Mouse (Mus musculus): ENCODE data around the gene Ptpro. TPM values are rescaled to one million over a fixed set of nuclear protein-coding genes. Genes with fewer than 3 reads are reported as not detected.

The Ptpro gene
- polyA plus RNA-seq (2012; rRNA removed) = 0.28 and 0.40 TPM in 2 replicates
- 0.55 and 0.68 TPM in 2 replicates for polyA plus RNA-seq (2014; fragmentation: Nextera tagmentation; extraction: Ambion mirVana)

DNA sequence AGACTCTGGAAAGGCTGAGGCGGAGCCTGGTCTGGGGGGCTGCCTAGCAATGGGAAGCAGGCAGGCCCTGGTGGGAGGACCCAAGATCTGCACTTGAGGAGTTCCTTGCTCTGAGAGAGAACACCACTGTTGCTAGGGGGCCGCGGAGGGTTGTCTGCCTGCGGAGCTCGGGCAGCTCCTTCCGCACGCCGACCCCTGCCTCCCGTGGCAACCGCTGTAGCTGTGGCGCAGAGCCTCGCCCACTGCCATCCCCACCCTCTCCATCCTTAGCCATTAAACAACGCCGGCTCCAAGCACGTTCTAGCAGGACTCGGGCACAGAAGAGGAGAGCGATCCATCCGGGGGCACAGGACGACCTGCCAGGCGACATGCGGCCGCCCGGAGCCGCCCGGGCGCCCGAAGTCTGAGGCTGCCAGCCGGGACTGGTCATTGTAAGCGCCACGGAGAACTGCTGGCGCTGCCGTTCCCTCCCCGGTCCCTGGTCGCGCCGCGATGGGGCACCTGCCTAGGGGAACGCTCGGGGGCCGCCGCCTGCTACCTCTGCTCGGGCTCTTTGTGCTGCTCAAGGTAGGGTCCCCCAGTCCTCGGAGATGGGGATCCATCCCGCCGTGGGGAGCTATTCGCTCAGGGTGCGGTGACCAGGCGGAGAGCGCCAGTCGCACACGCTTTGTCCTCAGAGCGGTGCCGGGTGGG lies at the start of gene Ptpro:
TSS of gene Ptpro (plus strand) at position 126 of the 693 bp plus-strand sequence.
- ATAC-seq (ENCODE audit: insufficient read depth) = no peak
- H3K4me1 ChIP-seq (replicated peaks; ENCODE audit: control insufficient read depth in 2 of 2, insufficient read depth in 2 of 2, low read length in 1 of 2) = no peaks in the 10 kb centered on the region
- no peak within 1 kb of the TSS for H3K27ac ChIP-seq
- TF ChIP-seq EP300 (IDR thresholded peaks at IDR 0.05; ENCODE audit: low read depth) (no peak), CTCF (IDR thresholded peaks at IDR 0.05; ENCODE audit: low read depth) (no peak)
- H3K27me3 ChIP-seq (ENCODE audit: control insufficient read depth, insufficient read depth, low read length) = peaks cover 16% of the 10 kb centered on the region
- H3K9ac ChIP-seq (replicated peaks) = no peak within 1 kb of the TSS
- no peak for DNase-seq (ENCODE audit: low read depth in 3 of 3, low spot score in 3 of 3)
- no peak within 1 kb of the TSS for H3K4me3 ChIP-seq (ENCODE audit: insufficient read depth in 1 of 2, low read depth in 2 of 2, low read length in 2 of 2)
- no peaks in the 10 kb centered on the region for H3K36me3 ChIP-seq (replicated peaks; ENCODE audit: control insufficient read depth, insufficient read depth, low read depth)
- no peaks in the 10 kb centered on the region for H3K9me3 ChIP-seq (ENCODE audit: control insufficient read depth, low read length)
- 2% methylated on average over 53 of the region's 53 CpGs for WGBS (ENCODE audit: insufficient replicate concordance)
- no peak within 1 kb of the TSS for H3K4me2 ChIP-seq (ENCODE audit: low read depth)

DNA sequence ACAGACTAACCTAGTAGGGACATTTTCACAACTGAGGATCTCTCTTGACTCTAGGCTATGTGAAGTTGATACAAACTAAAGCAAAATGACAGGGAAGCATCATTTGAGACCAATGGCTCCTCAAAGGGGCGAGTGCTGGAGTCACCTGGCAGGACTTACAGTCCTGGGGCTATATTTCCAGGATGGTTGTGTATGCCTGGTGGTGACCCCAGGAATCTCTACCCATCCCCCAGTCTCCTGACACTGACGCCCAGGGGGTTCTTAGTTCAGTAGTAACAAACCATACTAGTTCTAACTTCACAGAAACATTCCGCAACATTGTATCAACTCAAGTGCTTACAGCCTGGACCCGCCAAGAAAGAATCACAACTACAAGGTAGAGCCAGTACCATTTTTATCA lies 49.5 kb upstream of the Ptpro start:
- H3K9me3 ChIP-seq (ENCODE audit: control insufficient read depth, low read length) = no peaks in the 10 kb centered on the region
- H3K9ac ChIP-seq (replicated peaks) = no peak overlapping the region
- H3K4me1 ChIP-seq (replicated peaks; ENCODE audit: control insufficient read depth in 2 of 2, insufficient read depth in 2 of 2, low read length in 1 of 2) = no peaks in the 10 kb centered on the region
- TF ChIP-seq EP300 (IDR thresholded peaks at IDR 0.05; ENCODE audit: low read depth) (no peak), CTCF (IDR thresholded peaks at IDR 0.05; ENCODE audit: low read depth) (no peak)
- DNase-seq (ENCODE audit: low read depth in 3 of 3, low spot score in 3 of 3) (no peak), ATAC-seq (ENCODE audit: insufficient read depth) (no peak)
- 66% methylated on average over 4 of the region's 4 CpGs for WGBS (ENCODE audit: insufficient replicate concordance)
- no peaks in the 10 kb centered on the region for H3K27me3 ChIP-seq (ENCODE audit: control insufficient read depth, insufficient read depth, low read length)
- H3K4me3 ChIP-seq (ENCODE audit: insufficient read depth in 1 of 2, low read depth in 2 of 2, low read length in 2 of 2) = no peak overlapping the region
- H3K36me3 ChIP-seq (replicated peaks; ENCODE audit: control insufficient read depth, insufficient read depth, low read depth) = no peaks in the 10 kb centered on the region
- no peak overlapping the region for H3K27ac ChIP-seq
- no peak overlapping the region for H3K4me2 ChIP-seq (ENCODE audit: low read depth)

DNA sequence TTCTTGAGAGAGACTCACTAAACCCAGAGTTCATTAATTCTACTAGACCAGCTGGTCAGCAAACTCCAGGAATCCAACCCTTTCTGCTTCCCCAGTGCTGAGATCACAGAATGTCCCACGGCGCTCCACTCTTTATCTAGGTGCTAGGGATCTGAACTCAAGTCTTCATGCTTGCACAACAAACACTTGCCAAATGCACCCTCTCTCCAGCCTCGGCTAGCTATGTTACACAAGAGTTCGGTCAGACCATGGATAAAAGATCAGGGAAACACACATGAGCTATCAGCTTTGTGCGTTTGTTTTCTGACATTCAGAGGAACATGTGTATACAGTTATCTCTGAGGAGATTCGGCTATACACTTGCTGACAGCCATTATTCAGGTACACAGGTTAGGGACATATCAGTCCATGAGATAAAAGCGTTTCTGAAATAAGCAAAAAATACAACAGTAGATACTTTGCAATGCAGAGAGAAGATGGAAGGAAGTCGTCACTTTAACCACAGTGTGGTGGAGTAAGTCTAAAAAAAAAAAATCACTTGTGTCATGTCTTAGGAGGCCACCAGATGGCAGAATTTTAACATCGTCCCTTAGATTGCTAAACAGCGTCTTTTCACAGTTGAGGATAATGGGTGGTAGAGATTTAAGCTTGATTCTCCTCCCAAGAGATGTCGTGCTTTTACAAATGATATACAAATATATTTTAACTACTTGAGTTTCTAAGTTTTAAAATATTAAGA lies 46.3 kb upstream of the Ptpro start:
- ATAC-seq (ENCODE audit: insufficient read depth) (no peak), DNase-seq (ENCODE audit: low read depth in 3 of 3, low spot score in 3 of 3) (no peak)
- no peak overlapping the region for H3K4me3 ChIP-seq (ENCODE audit: insufficient read depth in 1 of 2, low read depth in 2 of 2, low read length in 2 of 2)
- H3K4me2 ChIP-seq (ENCODE audit: low read depth) = no peak overlapping the region
- WGBS (ENCODE audit: insufficient replicate concordance) = 41% methylated on average over 11 of the region's 11 CpGs
- TF ChIP-seq EP300 (IDR thresholded peaks at IDR 0.05; ENCODE audit: low read depth) = no peak
- TF ChIP-seq CTCF (IDR thresholded peaks at IDR 0.05; ENCODE audit: low read depth) = peak; percentile 34; the same call in 1 of the 2 replicates
- H3K9ac ChIP-seq (replicated peaks) = no peak overlapping the region
- no peaks in the 10 kb centered on the region for H3K27me3 ChIP-seq (ENCODE audit: control insufficient read depth, insufficient read depth, low read length)
- no peaks in the 10 kb centered on the region for H3K36me3 ChIP-seq (replicated peaks; ENCODE audit: control insufficient read depth, insufficient read depth, low read depth)
- no peak overlapping the region for H3K27ac ChIP-seq
- no peaks in the 10 kb centered on the region for H3K4me1 ChIP-seq (replicated peaks; ENCODE audit: control insufficient read depth in 2 of 2, insufficient read depth in 2 of 2, low read length in 1 of 2)
- no peaks in the 10 kb centered on the region for H3K9me3 ChIP-seq (ENCODE audit: control insufficient read depth, low read length)

DNA sequence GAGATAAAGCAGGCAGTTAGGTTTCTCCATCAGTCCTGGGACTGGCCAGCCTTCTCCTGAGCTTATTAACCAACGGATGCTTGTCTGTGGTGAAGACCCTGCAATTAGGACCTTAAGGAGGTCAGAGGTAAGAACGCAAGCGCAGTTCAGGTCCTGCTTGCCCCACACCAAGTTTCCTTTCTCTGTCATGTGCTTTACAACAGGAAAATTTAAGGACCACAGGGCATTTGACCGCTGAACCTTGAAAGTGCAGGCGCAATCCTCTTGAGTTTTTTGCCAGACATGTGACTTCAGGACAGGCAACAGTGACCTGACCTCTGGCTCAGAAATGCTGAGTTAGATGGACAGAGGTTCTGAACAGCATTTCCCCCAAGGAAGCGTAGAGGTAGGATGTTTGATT lies 45.0 kb upstream of the Ptpro start:
- no peak overlapping the region for H3K9ac ChIP-seq (replicated peaks)
- no peak overlapping the region for H3K4me3 ChIP-seq (ENCODE audit: insufficient read depth in 1 of 2, low read depth in 2 of 2, low read length in 2 of 2)
- no peaks in the 10 kb centered on the region for H3K4me1 ChIP-seq (replicated peaks; ENCODE audit: control insufficient read depth in 2 of 2, insufficient read depth in 2 of 2, low read length in 1 of 2)
- 73% methylated on average over 6 of the region's 6 CpGs for WGBS (ENCODE audit: insufficient replicate concordance)
- no peak overlapping the region for H3K27ac ChIP-seq
- ATAC-seq (ENCODE audit: insufficient read depth) (no peak), DNase-seq (ENCODE audit: low read depth in 3 of 3, low spot score in 3 of 3) (no peak)
- no peaks in the 10 kb centered on the region for H3K9me3 ChIP-seq (ENCODE audit: control insufficient read depth, low read length)
- no peak overlapping the region for H3K4me2 ChIP-seq (ENCODE audit: low read depth)
- H3K36me3 ChIP-seq (replicated peaks; ENCODE audit: control insufficient read depth, insufficient read depth, low read depth) = no peaks in the 10 kb centered on the region
- no peak for TF ChIP-seq CTCF (IDR thresholded peaks at IDR 0.05; ENCODE audit: low read depth)
- TF ChIP-seq EP300 (IDR thresholded peaks at IDR 0.05; ENCODE audit: low read depth) = no peak
- H3K27me3 ChIP-seq (ENCODE audit: control insufficient read depth, insufficient read depth, low read length) = no peaks in the 10 kb centered on the region

DNA sequence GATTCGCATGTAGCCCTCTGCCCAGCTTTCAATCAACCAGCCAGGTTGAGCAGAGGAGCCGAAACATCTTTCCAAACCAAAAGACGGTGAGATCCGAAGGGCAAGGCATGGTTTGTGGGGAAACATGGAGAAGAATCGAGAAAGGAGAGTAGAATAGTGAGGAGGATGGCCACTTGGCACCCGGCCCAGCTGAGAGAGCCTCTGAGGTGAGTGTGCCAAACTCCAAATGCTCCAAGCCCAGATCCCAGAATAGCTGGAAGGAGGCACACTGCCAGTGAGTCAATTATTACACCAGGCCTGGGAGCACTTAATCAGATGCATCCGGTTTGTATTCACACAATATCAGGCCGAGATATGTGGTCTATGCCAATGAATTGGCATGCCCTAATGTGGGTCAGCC lies 42.1 kb upstream of the Ptpro start:
- 59% methylated on average over 8 of the region's 8 CpGs for WGBS (ENCODE audit: insufficient replicate concordance)
- H3K36me3 ChIP-seq (replicated peaks; ENCODE audit: control insufficient read depth, insufficient read depth, low read depth) = no peaks in the 10 kb centered on the region
- H3K27ac ChIP-seq = no peak overlapping the region
- no peaks in the 10 kb centered on the region for H3K4me1 ChIP-seq (replicated peaks; ENCODE audit: control insufficient read depth in 2 of 2, insufficient read depth in 2 of 2, low read length in 1 of 2)
- TF ChIP-seq EP300 (IDR thresholded peaks at IDR 0.05; ENCODE audit: low read depth) (no peak), CTCF (IDR thresholded peaks at IDR 0.05; ENCODE audit: low read depth) (no peak)
- no peaks in the 10 kb centered on the region for H3K9me3 ChIP-seq (ENCODE audit: control insufficient read depth, low read length)
- H3K9ac ChIP-seq (replicated peaks) = no peak overlapping the region
- no peak overlapping the region for H3K4me2 ChIP-seq (ENCODE audit: low read depth)
- no peak for DNase-seq (ENCODE audit: low read depth in 3 of 3, low spot score in 3 of 3)
- H3K27me3 ChIP-seq (ENCODE audit: control insufficient read depth, insufficient read depth, low read length) = no peaks in the 10 kb centered on the region
- no peak overlapping the region for H3K4me3 ChIP-seq (ENCODE audit: insufficient read depth in 1 of 2, low read depth in 2 of 2, low read length in 2 of 2)
- ATAC-seq (ENCODE audit: insufficient read depth) = no peak

All from liver, embryonic 14.5 days (tissue).